Mouse (Mus musculus) limb, embryonic 11.5 days (tissue): ENCODE results near the gene Ptprg. TPM values are rescaled to one million over a fixed set of nuclear protein-coding genes. Genes with fewer than 3 reads are reported as not detected.

ENCODE experiments used
- ATAC-seq: fragments of 200-750 bp; cut with Nextera tagmentation; 2 replicates; pipeline ENCODE4 v1.8.0; 2017; ENCODE audit warnings: low read depth; ENCODE audit not compliant: insufficient number of reproducible peaks, low FRiP score, low TSS enrichment
- DNase-seq: peaks from one replicate; pipeline ENCODE4 v3.0.0-alpha.2; 2015; ENCODE audit warnings: low spot score
- H3K27ac ChIP-seq: fragments of 300-500 bp; sonication (generic); replicated peaks from 2 replicates; pipeline ENCODE4 v1.5.1; 2014; ENCODE audit warnings: low read depth, mild to moderate bottlenecking, low read length
- H3K27me3 ChIP-seq: fragments of 300-500 bp; sonication (generic); 2 replicates; pipeline ENCODE4 v1.6.1; 2014; ENCODE audit warnings: mild to moderate bottlenecking, low read length, mixed read lengths; ENCODE audit not compliant: control insufficient read depth, insufficient read depth
- H3K36me3 ChIP-seq: fragments of 300-500 bp; sonication (generic); 2 replicates; pipeline ENCODE4 v1.6.1; 2014; ENCODE audit warnings: mild to moderate bottlenecking, low read length, moderate library complexity, mixed read lengths; ENCODE audit not compliant: control insufficient read depth, insufficient read depth
- H3K4me1 ChIP-seq: fragments of 300-500 bp; sonication (generic); 2 replicates; pipeline ENCODE4 v1.6.1; 2014; ENCODE audit warnings: low read length, mixed read lengths; ENCODE audit not compliant: control insufficient read depth, insufficient read depth
- H3K4me2 ChIP-seq: fragments of 300-500 bp; sonication (generic); 2 replicates; pipeline ENCODE4 v1.6.1; 2014; ENCODE audit warnings: low read depth, mild to moderate bottlenecking, moderate library complexity; ENCODE audit not compliant: severe bottlenecking
- H3K4me3 ChIP-seq: fragments of 300-500 bp; sonication (generic); 2 replicates; pipeline ENCODE4 v1.5.1; 2014; ENCODE audit warnings: low read depth, low read length
- H3K9ac ChIP-seq: fragments of 300-500 bp; sonication (generic); 2 replicates; pipeline ENCODE4 v1.6.1; 2014; ENCODE audit warnings: mild to moderate bottlenecking, low read length
- H3K9me3 ChIP-seq: fragments of 300-500 bp; sonication (generic); 2 replicates; pipeline ENCODE4 v1.6.1; 2016; ENCODE audit warnings: low read length; ENCODE audit not compliant: control insufficient read depth
- WGBS: fragments of 180-500 bp; shearing (Covaris S2); extraction: QIAGEN DNeasy Blood & Tissue Kit; methylation state at CpG from one replicate; pipeline ENCODE4 v1.1.7; 2014; 5-methylcytosine and 5-hydroxymethylcytosine counted together
- polyA plus RNA-seq: library from polyadenylated mRNA; unstranded; fragments of >200 nt; fragmentation: Nextera tagmentation; extraction: Ambion mirVana; gene quantifications from 2 replicates; pipeline ENCODE4 v1.2.1, GENCODE M21; 2014

The Ptprg gene
- polyA plus RNA-seq, 1 experiment from 2014 or later, result 33.8 TPM

DNA sequence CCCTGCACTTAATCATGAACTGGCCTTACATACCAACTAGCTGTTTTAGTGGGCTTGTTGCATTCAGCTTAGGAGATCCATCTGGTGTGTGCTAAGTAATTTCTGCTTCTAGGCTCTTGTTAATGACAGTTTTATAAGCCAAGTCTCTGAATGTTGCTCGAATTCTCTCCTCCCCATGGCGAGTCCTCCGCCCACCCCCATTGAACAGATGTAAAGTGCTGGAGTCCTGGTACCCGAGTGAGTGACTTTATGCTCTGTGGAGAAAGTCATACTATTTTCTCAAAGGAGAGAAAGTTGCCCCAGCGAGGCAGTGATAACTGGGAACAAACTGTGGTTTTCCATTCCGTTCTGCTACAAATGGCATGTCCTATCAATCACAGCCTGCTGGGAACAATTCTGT lies 525.9 kb downstream of the Ptprg start:
- no peak overlapping the region for H3K4me3 ChIP-seq
- H3K4me2 ChIP-seq, result no peak overlapping the region
- no peaks in the 10 kb centered on the region for H3K9me3 ChIP-seq
- no peaks in the 10 kb centered on the region for H3K36me3 ChIP-seq
- 19% methylated on average over 6 of the region's 6 CpGs for WGBS
- peak; percentile 38 for DNase-seq
- H3K27me3 ChIP-seq, result no peaks in the 10 kb centered on the region
- ATAC-seq, result no peak
- peaks cover 27% of the 10 kb centered on the region for H3K4me1 ChIP-seq
- H3K9ac ChIP-seq, result no peak overlapping the region
- H3K27ac ChIP-seq, result no peak overlapping the region; the same call in 1 of the 2 replicates

- Histone ChIP-seq H3K27ac (no peak overlapping the region; the same call in 1 of the 2 replicates), H3K9me3 (no peaks in the 10 kb centered on the region), H3K36me3 (no peaks in the 10 kb centered on the region), H3K9ac (no peak overlapping the region), H3K4me2 (no peak overlapping the region), H3K27me3 (no peaks in the 10 kb centered on the region), H3K4me1 (peaks cover 27% of the 10 kb centered on the region), H3K4me3 (no peak overlapping the region)
- DNase-seq (no peak), ATAC-seq (no peak)
- 24% methylated on average over 4 of the region's 4 CpGs for WGBS
These were observed 526.6 kb downstream of the Ptprg start for GRCm38 (mm10) chr14:12079833-12080401.

DNA sequence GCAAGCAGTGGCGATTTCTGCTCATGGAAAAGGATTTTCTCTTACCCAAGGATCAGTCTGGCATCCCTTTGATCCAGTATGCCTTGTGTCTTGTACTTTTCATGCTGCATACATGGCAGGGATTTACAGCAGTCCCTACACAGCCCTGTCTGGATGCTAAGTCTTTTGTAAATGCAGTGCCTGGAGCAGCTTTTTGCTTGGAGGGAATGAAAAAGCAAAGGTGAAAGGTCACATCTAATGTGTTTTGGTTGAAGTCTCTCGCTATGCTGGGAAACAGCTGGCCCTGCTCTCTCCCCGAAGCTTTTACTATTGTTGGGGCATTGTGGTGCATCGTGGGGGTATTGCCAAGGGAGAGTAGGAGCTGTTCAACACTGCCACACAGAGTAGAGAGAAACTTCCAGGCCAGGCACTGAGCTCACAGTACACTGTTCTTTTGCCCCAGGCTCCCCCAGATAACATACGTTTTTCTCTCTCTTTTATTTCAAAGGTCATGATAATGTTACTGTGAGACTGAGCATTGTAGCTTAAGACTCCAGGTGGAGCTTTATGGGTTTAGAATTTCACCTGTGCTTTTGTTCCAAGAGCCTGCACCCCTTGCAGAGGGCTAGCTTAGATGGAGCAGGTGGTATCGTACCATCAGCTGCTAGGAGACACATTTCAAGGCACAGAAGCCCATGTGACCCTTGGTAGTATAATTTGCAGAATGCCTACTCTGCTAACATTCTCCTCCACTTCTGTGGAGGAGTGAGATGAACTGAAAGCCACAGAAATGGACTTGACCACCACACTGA lies 529.0 kb downstream of the Ptprg start:
- Histone ChIP-seq H3K9ac (no peak overlapping the region), H3K4me1 (peaks cover 27% of the 10 kb centered on the region), H3K27me3 (no peaks in the 10 kb centered on the region), H3K9me3 (no peaks in the 10 kb centered on the region), H3K36me3 (no peaks in the 10 kb centered on the region), H3K27ac (peak overlapping the region; percentile 9), H3K4me2 (no peak overlapping the region), H3K4me3 (no peak overlapping the region)
- ATAC-seq (peak; percentile 67; the same call in 1 of the 2 replicates), DNase-seq (no peak)
- 24% methylated on average over 6 of the region's 6 CpGs for WGBS

DNA sequence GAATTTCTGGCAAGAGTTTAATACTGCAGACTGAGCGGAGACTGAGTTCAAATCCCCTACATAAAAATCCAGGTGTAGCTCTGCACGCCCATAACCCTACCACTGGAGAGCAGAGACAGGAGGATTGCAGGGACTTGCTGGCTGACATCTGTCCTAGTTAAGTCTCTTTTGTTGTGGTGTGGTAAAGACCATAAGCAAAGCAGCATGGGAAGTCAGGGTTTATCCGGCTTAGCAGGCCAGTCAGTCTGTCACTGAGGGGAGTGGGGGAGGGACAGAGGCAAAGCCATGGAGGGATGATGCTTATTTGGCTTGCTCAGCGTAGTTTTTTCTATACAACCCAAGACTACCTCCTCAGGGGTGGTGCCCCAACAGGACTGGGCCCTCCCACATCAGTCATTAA lies 530.7 kb downstream of the Ptprg start:
- Histone ChIP-seq H3K4me1 (peaks cover 25% of the 10 kb centered on the region), H3K27ac (no peak overlapping the region), H3K4me3 (no peak overlapping the region), H3K4me2 (no peak overlapping the region), H3K36me3 (no peaks in the 10 kb centered on the region), H3K27me3 (no peaks in the 10 kb centered on the region), H3K9me3 (no peaks in the 10 kb centered on the region), H3K9ac (no peak overlapping the region)
- no peak; the same call in 1 of the 2 replicates for ATAC-seq
- 79% methylated on average over 4 of the region's 4 CpGs for WGBS
- DNase-seq, result no peak

GRCm38 (mm10) chr14:12085078-12085477 lies 531.7 kb downstream of the Ptprg start:
- no peaks in the 10 kb centered on the region for H3K27me3 ChIP-seq
- no peaks in the 10 kb centered on the region for H3K36me3 ChIP-seq
- ATAC-seq (no peak), DNase-seq (no peak)
- no peak overlapping the region for H3K4me3 ChIP-seq
- no peak overlapping the region for H3K27ac ChIP-seq
- H3K4me2 ChIP-seq, result no peak overlapping the region
- peaks cover 19% of the 10 kb centered on the region for H3K4me1 ChIP-seq
- H3K9ac ChIP-seq, result no peak overlapping the region
- H3K9me3 ChIP-seq, result no peaks in the 10 kb centered on the region
- WGBS, result 82% methylated on average over 4 of the region's 4 CpGs

GRCm38 (mm10) chr14:12086167-12086566 lies 532.8 kb downstream of the Ptprg start:
- no peaks in the 10 kb centered on the region for H3K36me3 ChIP-seq
- 75% methylated on average over 5 of the region's 5 CpGs for WGBS
- no peak for DNase-seq

DNA sequence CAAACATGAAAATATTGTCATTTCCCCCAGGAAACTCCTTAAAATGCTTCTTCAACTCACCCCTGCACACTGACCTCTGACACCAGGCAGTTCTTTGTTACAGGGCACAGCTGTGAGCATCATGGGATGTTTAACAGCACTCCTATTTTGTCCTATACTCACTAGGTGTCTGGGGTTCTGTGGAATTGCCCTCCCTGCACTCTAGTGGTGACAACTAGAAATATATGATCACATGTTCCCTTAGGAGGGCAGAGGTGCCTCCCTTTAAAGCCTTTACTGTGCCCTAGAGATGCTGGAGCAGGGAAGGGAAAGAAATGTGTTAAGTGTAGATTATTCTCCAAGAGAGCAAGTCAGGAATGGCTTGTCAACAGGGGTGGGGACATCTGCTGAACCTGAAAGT lies 536.6 kb downstream of the Ptprg start:
- H3K9ac ChIP-seq, result no peak overlapping the region
- H3K27ac ChIP-seq, result no peak overlapping the region
- no peaks in the 10 kb centered on the region for H3K27me3 ChIP-seq
- H3K4me1 ChIP-seq, result peaks cover 11% of the 10 kb centered on the region; the same call in 1 of the 2 replicates
- DNase-seq (no peak), ATAC-seq (no peak)
- no peak overlapping the region for H3K4me2 ChIP-seq
- H3K36me3 ChIP-seq, result no peaks in the 10 kb centered on the region
- H3K4me3 ChIP-seq, result no peak overlapping the region
- H3K9me3 ChIP-seq, result no peaks in the 10 kb centered on the region

More at GRCm38 (mm10) chr14:12086167-12086566, 532.8 kb downstream of the Ptprg start:
- Histone ChIP-seq H3K4me2 (no peak overlapping the region), H3K9me3 (no peaks in the 10 kb centered on the region), H3K4me3 (no peak overlapping the region), H3K27me3 (no peaks in the 10 kb centered on the region), H3K9ac (no peak overlapping the region), H3K4me1 (peaks cover 16% of the 10 kb centered on the region), H3K27ac (no peak overlapping the region)
- ATAC-seq, result no peak

DNA sequence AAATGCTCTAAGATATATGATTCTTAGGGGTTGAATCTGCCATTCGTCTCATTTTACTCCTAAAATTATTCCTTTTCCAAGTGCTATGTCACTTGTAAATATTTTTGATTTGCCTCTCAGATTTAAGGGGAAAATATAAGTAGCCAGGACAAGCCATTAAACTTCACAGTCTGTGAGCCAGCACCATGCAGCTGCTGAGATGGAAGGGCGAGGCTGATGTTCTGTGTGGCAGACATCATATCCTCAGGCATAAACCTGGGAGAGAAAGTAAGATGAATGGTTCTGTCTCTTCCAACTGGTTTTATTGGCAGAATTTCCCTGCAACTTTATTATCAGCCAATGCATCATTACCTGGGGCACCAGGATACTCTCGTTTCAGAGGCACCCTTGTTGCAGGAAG lies 538.4 kb downstream of the Ptprg start:
- peaks cover 11% of the 10 kb centered on the region; the same call in 1 of the 2 replicates for H3K4me1 ChIP-seq
- H3K36me3 ChIP-seq, result no peaks in the 10 kb centered on the region
- H3K27ac ChIP-seq, result no peak overlapping the region
- no peak for ATAC-seq
- H3K9ac ChIP-seq, result no peak overlapping the region
- 37% methylated on average over 3 of the region's 3 CpGs for WGBS
- no peak for DNase-seq
- H3K4me2 ChIP-seq, result no peak overlapping the region
- no peak overlapping the region for H3K4me3 ChIP-seq
- no peaks in the 10 kb centered on the region for H3K27me3 ChIP-seq
- H3K9me3 ChIP-seq, result no peaks in the 10 kb centered on the region
